ENCODE assay signal across 10 mouse cellular contexts in the genomic region with DNA sequence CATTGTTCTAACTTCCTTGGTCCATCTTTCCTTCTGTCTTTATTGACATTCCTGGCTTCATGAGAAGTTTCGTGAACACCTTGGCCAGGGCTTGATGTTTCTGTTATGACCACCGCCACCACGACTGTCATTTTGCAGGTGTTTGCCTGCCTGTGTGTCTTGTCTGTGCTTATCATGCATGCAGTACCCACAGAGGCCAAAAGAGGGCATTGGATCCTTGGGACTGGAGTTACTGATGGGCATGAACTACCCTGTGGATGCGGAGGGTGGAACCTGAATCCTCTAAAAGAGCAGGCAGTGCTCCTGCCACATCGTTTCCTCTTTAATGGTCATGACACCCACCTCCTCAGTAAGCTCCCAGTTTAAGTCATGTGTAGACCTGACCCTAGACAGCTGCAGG. TPM values are rescaled to one million over a fixed set of nuclear protein-coding genes. Genes with fewer than 3 reads are reported as not detected.
DNase-seq lines count a peak whose midpoint lies in the region; ATAC-seq lines count a peak whose summit lies in the region.
"Had no signal": no experiment of that assay in that cellular context is flagged by ENCODE, and none has a peak within 500 bp of the region (broad histone marks: within the 10 kb centered on the region; RNA-seq: fewer than 3 reads in every experiment).

No protein-coding gene starts in this region.

- H3K4me1 ChIP-seq in forebrain, embryonic 14.5 days (ENCODE audit: control insufficient read depth, insufficient read depth, low read length), result peaks cover 2% of the 10 kb centered on the region; the same call in 1 of the 2 replicates
- peaks cover 23% of the 10 kb centered on the region for H3K4me1 ChIP-seq in forebrain, embryonic 10.5 days

- no peak overlapping the region for H3K9ac ChIP-seq in forebrain, embryonic 14.5 days (ENCODE audit: low read length)
- H3K9ac ChIP-seq: heart, embryonic 15.5 days; neural tube, embryonic 12.5 days had no signal

- WGBS in forebrain, embryonic 14.5 days, result 88% methylated on average over 5 of the region's 5 CpGs
- WGBS in forebrain, embryonic 10.5 days, result 93% methylated on average over 5 of the region's 5 CpGs

- peaks cover 32% of the 10 kb centered on the region for H3K36me3 ChIP-seq in forebrain, embryonic 14.5 days (ENCODE audit: control insufficient read depth, insufficient read depth, low read length)
- H3K36me3 ChIP-seq in forebrain, embryonic 10.5 days (replicated peaks), result peaks cover 33% of the 10 kb centered on the region

- no peak overlapping the region for H3K4me2 ChIP-seq in forebrain, embryonic 14.5 days (ENCODE audit: low read length)
- H3K4me2 ChIP-seq: heart, embryonic 15.5 days; neural tube, embryonic 12.5 days had no signal

- peak; percentile 20 for DNase-seq in forebrain, embryonic 14.5 days (ENCODE audit: low spot score)
- no peak for DNase-seq in forebrain, embryonic 10.5 days (ENCODE audit: extremely low spot score, low spot score)
- peak; percentile 49 for DNase-seq in ovary, postnatal 14 days (ENCODE audit: low spot score)
- DNase-seq in ovary, postnatal 10 days (ENCODE audit: low spot score), result no peak
- DNase-seq in cerebellum, postnatal 10 days, result peak; percentile 65 to 76
- peak; percentile 73 for DNase-seq in heart, postnatal 4 days
- no peak for DNase-seq in urinary bladder, adult 2 months (ENCODE audit: low spot score)

- H3K4me3 ChIP-seq in forebrain, embryonic 14.5 days (ENCODE audit: low read depth, low read length), result no peak overlapping the region
- no peak overlapping the region for H3K4me3 ChIP-seq in forebrain, embryonic 10.5 days
- H3K4me3 ChIP-seq: heart, embryonic 15.5 days; neural tube, embryonic 12.5 days had no signal

- H3K27ac ChIP-seq in forebrain, embryonic 14.5 days (ENCODE audit: low read depth, low read length), result no peak overlapping the region
- H3K27ac ChIP-seq in forebrain, embryonic 10.5 days, result no peak overlapping the region
- H3K27ac ChIP-seq: heart, embryonic 15.5 days; neural tube, embryonic 12.5 days had no signal

- H3K27me3 ChIP-seq in forebrain, embryonic 14.5 days (replicated peaks; ENCODE audit: control insufficient read depth, insufficient read depth, low read length), result no peaks in the 10 kb centered on the region
- no peaks in the 10 kb centered on the region for H3K27me3 ChIP-seq in forebrain, embryonic 10.5 days (ENCODE audit: poor library complexity, severe bottlenecking)
- H3K27me3 ChIP-seq: heart, embryonic 15.5 days; neural tube, embryonic 12.5 days had no signal

- no peak for ATAC-seq in forebrain, embryonic 14.5 days
- ATAC-seq in megakaryocyte-erythroid progenitor cell, adult 5-6 weeks (replicated peaks; ENCODE audit: low FRiP score, low TSS enrichment, poor library complexity, severe bottlenecking), result peak; percentile 39

- no peaks in the 10 kb centered on the region for H3K9me3 ChIP-seq in forebrain, embryonic 14.5 days (replicated peaks; ENCODE audit: control insufficient read depth, low read length)
- H3K9me3 ChIP-seq in forebrain, embryonic 10.5 days, result no peaks in the 10 kb centered on the region
- H3K9me3 ChIP-seq: heart, embryonic 15.5 days; neural tube, embryonic 12.5 days had no signal

RNA-seq across cellular contexts. Expression of gene Tsen2, which starts 1.8 kb away (rescaled TPM):
- polyA plus RNA-seq in forebrain, embryonic 14.5 days (2014; fragmentation: Nextera tagmentation; extraction: Ambion mirVana), result 40.9 and 45.8 TPM in 2 replicates
- polyA plus RNA-seq in forebrain, embryonic 10.5 days (2016; fragmentation: Nextera tagmentation; extraction: Ambion mirVana), result 37.7 and 39.9 TPM in 2 replicates
- total RNA-seq in heart, postnatal 4 days (2021), result 10 to 100 TPM; 10.1 to 11.3 TPM
- total RNA-seq in megakaryocyte-erythroid progenitor cell, adult 5-6 weeks (2014; fragmentation: Nextera tagmentation), result 18.7 and 27.8 TPM in 2 replicates
- 31.5 and 35.8 TPM in 2 replicates for total RNA-seq in megakaryocyte-erythroid progenitor cell, adult 5-6 weeks (2017)
- polyA plus RNA-seq in urinary bladder, adult 2 months (2012; rRNA removed), result 8.4 and 11.1 TPM in 2 replicates

RNA-seq across cellular contexts. Expression of gene Mkrn2os, which starts 46.1 kb away (rescaled TPM):
- 0.14 and 0.30 TPM in 2 replicates for polyA plus RNA-seq in forebrain, embryonic 14.5 days (2014; fragmentation: Nextera tagmentation; extraction: Ambion mirVana)
- 0.06 and 0.40 TPM in 2 replicates for polyA plus RNA-seq in forebrain, embryonic 10.5 days (2016; fragmentation: Nextera tagmentation; extraction: Ambion mirVana)
- total RNA-seq in heart, postnatal 4 days (2021), result under 1 TPM in 1 of 2 experiments, not detected in 1; 0.17 TPM
- total RNA-seq in megakaryocyte-erythroid progenitor cell, adult 5-6 weeks (2014; fragmentation: Nextera tagmentation), result not detected in 2 replicates
- total RNA-seq in megakaryocyte-erythroid progenitor cell, adult 5-6 weeks (2017), result not detected in 2 replicates
- 0.07 and 0.17 TPM in 2 replicates for polyA plus RNA-seq in urinary bladder, adult 2 months (2012; rRNA removed)

RNA-seq across cellular contexts. Expression of gene Mkrn2, which starts 55.4 kb away (rescaled TPM):
- polyA plus RNA-seq in forebrain, embryonic 14.5 days (2014; fragmentation: Nextera tagmentation; extraction: Ambion mirVana), result 44.0 and 47.2 TPM in 2 replicates
- 27.5 and 29.3 TPM in 2 replicates for polyA plus RNA-seq in forebrain, embryonic 10.5 days (2016; fragmentation: Nextera tagmentation; extraction: Ambion mirVana)
- 10 to 100 TPM; 26.1 to 26.8 TPM for total RNA-seq in heart, postnatal 4 days (2021)
- 5.5 and 17.0 TPM in 2 replicates for total RNA-seq in megakaryocyte-erythroid progenitor cell, adult 5-6 weeks (2014; fragmentation: Nextera tagmentation)
- total RNA-seq in megakaryocyte-erythroid progenitor cell, adult 5-6 weeks (2017), result 14.7 and 26.0 TPM in 2 replicates
- 22.5 and 24.3 TPM in 2 replicates for polyA plus RNA-seq in urinary bladder, adult 2 months (2012; rRNA removed)

Comparison
In these comparisons a context has a peak if more than half of its experiments do, and no peak if none do; other contexts are left out.
1. DNase-seq: peak in forebrain, embryonic 14.5 days (single experiment), ovary, postnatal 14 days (single experiment), cerebellum, postnatal 10 days (2 of 2) and heart, postnatal 4 days (single experiment); none in forebrain, embryonic 10.5 days (single experiment), ovary, postnatal 10 days (single experiment) and urinary bladder, adult 2 months (single experiment).